In the genomic region with DNA sequence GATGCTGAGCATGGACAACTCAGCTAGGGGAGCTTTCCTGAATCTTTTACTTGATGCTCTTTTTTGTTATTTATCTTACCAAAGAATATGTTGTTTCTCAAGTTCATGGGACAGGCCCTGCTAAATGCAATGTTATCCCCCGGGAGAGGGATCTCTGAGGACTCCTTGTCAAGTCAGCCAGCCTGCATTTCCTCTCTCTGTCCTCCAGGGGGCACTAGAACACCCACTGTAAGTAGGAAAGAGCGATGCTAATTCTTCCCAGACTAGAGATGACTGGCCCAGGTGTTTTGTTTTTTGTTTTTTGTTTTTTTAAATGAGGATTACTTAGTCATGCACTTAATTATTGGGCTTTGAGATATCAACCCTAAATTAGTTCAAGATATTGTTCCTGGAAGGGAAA, we compare ENCODE assay signal across 7 mouse cellular contexts.
DNase-seq lines count a peak whose midpoint lies in the region; TF ChIP-seq lines count a peak whose summit lies in the region.

No protein-coding gene starts in this region.

- no peaks in the 10 kb centered on the region for H3K36me3 ChIP-seq in testis, adult 2 months (ENCODE audit: control insufficient read depth, insufficient read depth, low read length)

- H3K4me3 ChIP-seq in testis, adult 2 months (ENCODE audit: control insufficient read depth, low read depth, low read length): no peak overlapping the region

- 0 out of 2 replicates have a peak, but pooled peaks cover 2% of the 10 kb centered on the region for H3K4me1 ChIP-seq in testis, adult 2 months (ENCODE audit: control insufficient read depth, insufficient read depth, low read length)

- DNase-seq in testis, postnatal 10 days (ENCODE audit: low spot score): no peak
- peak; percentile 51 for DNase-seq in adrenal gland, postnatal 10 days
- peak; percentile 78 for DNase-seq in embryo, embryonic 11 days
- DNase-seq in kidney, adult 9 months: peak; percentile 72
- peak; percentile 46 for DNase-seq in lung, postnatal 14 days
- peak; percentile 4 to 61 for DNase-seq in thymus, postnatal 10 days (ENCODE audit: low spot score in 2 of 2)

- H3K27me3 ChIP-seq in testis, adult 2 months (ENCODE audit: control insufficient read depth, insufficient read depth, low read length): no peaks in the 10 kb centered on the region

- peak; percentile 77; the same call in 1 of the 2 replicates for TF ChIP-seq CTCF in testis, adult 2 months (IDR thresholded peaks at IDR 0.05; ENCODE audit: control insufficient read depth, insufficient read depth, insufficient replicate concordance, low read depth, low read length)

- TF ChIP-seq POLR2A in testis, adult 2 months (IDR thresholded peaks at IDR 0.05; ENCODE audit: control insufficient read depth, low read depth, low read length): no peak

- H3K27ac ChIP-seq in testis, adult 2 months (ENCODE audit: control insufficient read depth, insufficient read depth, low read depth, low read length): no peak overlapping the region
